Mouse (Mus musculus) urinary bladder, postnatal 10 days (tissue): ENCODE measurements around the gene Pcbp3.

ENCODE experiments used
- DNase-seq: peaks from one replicate; pipeline ENCODE4 v3.0.0; 2022; ENCODE audit warnings: low spot score

Pcbp3 gene

DNA sequence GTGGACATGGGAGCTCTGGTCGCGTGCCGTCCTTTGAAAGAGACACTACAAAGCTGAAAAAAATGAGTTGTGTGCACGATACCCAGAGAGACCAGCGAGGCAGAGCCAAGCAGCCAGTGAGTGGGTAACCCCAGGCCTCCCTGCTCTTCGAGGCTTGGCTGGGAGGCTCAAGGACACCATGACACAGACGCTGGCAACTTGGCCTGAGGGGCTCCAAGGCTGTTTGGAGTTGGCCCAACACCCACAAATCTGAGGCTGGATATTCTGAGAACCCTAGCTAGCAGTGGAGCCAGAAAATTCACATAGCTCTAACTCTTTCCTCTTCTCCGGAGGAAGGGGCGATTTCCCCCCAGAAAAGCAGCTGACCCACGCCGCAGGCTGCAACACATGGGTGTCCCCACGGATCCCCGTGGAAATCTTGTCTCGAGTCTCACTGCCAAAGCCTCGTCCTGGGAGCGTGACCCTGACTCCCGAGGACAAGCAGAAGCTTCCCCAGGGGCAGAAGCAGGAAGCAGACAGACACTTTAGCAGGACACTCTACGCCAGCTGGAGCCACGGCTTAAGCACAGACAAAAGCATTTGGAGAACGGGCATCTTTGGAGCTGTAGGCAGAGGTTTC is 230.0 kb downstream of the Pcbp3 start:
- DNase-seq = no peak

DNA sequence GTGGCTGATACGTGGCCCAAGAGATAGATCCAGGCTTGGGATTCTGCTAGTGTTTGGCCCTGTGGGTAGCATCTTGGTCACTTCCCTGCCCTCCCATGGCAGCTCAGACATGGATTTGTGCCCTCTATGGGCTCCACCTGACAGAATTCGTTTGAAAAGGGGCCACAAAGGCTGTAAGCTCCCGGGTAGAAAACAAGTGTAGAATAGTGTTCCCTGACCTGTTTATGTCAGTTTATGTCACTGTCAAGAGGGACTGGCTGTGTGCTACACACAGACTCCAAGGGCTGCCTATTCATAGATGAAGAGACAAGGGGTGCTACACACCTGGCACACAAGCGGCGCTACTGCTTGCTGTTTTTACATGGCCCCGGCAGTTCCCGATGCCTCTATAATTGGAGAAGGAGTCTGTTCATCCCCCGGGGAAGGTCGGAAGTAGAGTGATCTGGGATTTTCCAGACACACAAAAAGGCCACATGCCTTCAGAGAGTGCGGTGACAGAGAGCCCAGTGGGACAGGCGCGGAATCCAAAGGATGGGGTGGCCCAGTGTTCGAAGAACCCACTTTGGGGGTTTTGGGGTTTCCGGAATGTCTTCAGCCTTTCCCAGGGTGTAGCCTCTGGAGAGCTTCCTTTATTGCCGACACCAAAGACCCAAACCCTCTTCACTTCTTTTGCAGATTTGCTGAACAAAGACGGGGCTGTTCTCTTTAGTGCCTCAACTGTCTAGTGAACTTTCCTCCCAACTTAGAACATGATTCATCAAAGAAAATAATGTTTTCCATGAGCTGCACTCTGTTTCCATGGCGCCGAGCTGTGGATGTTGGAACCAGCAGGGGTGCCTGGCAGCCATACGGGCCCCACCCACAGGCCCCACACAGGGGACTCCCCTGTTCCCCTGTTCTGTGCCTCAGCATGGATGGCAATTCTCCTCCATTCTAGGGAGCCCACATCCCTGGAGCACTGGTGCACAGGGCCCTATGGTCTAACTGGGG is 231.8 kb downstream of the Pcbp3 start:
- no peak for DNase-seq

DNA sequence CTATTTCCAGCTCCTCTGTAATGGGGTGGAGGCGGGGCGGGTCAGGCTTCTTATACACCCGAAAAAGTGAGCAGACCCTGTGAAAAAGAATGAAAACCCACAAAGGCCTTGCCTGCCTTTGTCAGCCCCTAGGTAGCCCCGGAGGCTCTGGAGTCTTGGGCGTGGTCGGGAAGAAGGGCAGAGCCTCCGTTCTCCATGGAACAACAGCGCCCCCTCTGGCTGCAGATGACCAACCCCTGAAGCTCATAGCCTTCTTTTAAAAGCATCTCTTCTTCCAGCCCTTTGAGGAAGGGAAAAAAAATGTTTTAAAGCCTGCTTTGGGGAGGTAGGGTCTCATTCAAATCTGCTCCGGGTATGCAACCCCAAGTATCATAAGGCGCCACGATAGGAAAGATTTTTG is 233.3 kb downstream of the Pcbp3 start:
- DNase-seq = peak; percentile 71

DNA sequence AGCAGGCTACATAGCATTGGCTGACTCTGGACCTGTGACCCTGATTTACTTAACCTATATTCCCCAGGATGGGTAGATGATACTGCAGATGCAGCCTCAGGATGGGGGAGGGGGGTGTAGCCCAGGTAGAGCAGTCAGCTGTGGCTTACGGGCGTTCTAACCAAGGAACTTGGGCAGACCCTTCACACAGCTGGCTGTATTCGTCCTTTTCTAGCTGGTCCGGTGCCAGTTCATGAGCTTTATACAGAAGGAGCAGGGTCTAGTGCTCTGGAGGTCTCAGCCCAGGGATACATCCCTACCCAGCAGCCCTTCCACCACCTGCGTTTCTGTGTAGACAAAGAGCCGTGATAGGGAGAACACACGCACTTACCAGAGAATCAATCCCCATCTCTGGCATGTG is 234.4 kb downstream of the Pcbp3 start:
- no peak for DNase-seq

DNA sequence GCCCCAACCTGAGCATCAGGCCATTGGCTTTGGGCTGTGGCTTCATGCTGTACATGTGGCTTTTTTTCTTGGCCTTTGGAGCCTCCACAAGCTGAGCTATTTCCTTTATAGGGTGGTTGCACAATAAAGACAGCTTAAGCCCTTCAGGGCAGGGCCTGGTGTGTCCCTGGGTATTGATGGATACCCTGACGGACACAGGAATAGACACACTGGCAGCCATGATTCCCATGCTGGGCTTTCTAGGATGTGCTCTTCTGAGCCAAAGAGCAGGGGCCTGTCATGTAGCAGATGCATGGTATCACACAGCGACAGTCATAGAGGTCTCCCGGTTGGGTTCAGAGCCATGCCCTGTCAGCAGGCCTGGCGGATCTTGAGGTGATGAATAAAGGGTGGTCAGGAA is 234.8 kb downstream of the Pcbp3 start:
- no peak for DNase-seq

DNA sequence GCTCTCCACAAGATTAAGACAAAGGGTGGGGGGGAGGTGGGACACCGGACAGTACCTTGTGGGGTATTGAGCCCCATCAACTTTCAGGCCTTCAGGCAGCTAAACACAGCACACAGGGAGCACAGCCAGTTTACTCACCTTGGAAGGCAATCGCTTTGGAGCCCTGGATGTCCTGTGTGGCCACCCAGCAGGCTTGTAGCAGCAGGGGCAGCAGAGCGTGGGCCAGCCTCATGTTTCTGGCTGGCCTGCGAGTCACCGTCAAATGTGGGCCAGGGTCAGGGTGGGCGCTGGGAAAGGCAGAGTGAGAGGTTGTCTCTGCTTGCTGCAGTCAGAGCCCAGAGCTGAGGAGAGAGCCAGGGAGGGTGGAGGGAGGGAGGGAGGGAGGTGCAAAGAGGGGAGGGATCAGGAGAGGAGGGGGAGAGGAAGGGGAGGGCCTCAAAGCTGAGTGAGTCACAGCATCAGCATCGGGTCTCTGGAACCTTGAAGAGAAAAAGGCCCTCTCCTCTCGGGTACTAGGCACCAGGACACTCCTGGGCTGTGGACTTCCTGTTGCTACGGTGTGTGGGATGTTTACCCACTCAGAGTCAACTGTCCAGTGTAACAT is 235.9 kb downstream of the Pcbp3 start, which contains the start of gene Col6a1:
Gene Col6a1 (minus strand): TSS at position 487 of the 604 bp plus-strand sequence.
- no peak for DNase-seq

DNA sequence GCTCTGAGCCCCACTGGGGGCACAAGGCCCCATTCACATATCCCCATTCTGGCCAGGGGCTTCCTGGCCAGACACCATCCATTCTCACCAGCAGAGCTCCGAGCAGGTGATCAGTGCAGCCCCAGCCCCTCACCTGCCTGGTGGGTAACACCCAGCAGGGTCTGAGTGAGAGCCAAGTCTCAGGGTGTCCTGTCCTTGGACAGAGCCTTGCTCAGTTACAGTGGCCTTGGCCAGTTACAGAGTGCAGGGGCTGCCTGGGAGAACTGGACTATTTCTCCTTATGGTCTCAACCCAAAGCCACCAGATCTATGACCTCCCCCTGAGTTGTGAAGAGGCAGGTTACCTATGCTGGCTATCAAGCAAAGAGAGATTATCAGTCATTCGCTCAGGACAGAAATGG is 236.6 kb downstream of the Pcbp3 start:
- DNase-seq = no peak

DNA sequence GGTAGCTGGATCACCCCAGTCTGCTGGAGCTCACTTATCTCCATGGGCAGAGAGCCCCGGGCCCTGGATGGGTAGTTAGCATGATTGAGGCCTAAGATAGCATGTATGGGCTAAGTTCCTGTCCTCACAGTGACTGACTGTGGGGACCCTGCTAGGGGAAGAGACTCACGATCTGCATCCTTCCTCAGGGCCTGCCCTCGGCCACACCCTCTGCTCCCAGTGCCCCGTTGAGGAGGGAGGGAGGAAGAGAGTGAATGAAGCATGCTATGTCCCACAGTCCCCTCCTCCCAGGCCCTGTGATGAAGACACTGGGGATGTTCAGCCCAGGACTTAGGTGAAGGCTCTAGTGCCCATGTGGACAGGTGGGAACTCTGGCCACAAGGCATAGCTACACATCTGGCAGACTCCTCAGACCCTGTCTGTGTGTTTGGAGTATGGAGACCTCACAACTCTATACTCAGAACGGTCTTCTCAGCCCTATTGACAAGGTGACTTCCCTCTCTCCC is 237.4 kb downstream of the Pcbp3 start:
- DNase-seq = no peak

DNA sequence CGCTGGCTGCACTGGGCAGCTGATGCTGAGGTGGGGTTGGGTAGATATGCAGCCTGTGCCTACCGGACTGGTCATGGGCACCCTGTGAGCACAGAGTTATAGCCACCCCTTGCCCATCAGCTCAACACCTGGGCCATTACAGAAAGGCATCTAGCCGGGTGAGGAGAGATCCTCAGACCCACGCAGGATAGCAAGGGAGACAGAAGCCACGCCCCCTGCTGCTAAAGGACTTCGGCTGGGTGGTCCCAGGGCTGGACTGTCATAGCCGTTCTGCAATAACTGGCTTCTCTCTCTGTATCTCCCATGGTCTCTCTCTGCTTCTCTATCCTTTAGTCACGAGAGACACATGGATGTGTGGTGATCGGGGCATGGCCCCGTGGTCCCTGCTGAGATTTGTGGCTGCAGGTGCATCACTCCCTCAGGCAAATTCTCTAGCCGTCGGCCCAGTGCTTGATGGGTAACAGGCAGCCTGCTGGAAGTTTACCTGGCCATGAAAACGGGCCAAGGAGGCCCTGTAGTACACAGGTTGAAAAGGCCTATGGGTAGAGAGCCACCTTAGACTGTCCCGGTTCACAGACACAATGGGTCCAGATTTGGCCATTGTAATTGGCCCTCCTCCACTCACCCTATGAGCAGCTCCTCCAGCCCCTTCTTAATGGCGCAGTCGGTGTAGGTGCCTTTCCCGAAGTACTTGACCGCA is 238.8 kb downstream of the Pcbp3 start:
- no peak for DNase-seq

DNA sequence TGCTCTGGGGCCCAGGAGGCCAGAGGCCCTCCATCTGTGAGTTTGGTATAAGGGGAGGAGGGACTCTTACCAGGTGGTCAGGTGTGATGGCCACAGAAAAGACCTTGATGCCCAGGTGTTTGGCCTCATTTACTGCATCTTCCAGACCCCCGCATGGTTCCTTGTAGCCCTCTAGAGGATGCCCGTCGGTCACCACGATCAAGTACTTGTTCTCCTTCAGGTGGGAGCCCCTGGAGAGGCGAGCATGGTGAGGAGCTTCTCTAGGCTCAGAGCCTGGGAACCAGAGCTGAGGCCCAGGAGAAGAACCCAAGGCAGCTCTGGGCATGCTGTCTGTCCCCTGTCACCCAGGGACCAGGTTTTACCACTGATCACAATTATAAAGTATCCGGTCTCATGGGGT is 239.9 kb downstream of the Pcbp3 start:
- DNase-seq = no peak

DNA sequence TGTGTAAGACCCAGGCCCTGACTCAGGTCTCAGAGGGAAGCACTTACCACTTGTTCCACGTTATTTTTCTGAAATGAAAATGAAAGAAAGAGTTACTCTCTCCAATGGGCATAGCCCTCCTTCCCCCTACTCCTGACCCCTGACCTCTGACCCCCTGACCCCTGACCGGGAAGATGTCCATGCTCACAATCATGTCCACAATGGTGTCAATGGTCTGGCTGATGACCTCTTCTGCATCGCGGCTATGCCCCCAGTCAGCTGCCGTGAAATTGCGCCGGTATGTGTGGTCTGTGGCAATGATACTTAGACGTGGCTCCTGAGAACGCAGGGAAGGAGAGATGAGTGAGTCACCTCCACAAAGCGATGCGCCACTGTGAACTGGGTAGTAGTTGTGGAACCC is 240.5 kb downstream of the Pcbp3 start:
- no peak for DNase-seq

DNA sequence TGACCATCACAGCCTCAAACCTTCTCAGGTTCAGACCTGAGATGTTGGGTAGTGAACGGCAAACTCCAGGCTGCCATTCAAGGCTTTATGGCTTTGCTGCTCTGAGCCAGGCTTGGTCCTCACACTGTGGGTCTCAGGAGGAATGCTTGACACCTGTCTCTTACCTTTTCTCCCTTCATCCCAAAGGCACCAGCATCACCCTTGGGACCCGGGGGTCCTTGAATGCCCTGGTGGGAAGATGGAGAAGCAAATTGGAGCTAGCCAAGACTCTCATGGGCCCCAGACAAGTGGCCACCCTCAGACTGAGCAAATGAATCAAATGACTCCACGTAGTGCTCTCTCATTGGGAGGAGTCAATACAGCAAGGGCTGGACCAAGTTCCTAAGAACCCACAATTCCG is 244.1 kb downstream of the Pcbp3 start:
- no peak for DNase-seq

DNA sequence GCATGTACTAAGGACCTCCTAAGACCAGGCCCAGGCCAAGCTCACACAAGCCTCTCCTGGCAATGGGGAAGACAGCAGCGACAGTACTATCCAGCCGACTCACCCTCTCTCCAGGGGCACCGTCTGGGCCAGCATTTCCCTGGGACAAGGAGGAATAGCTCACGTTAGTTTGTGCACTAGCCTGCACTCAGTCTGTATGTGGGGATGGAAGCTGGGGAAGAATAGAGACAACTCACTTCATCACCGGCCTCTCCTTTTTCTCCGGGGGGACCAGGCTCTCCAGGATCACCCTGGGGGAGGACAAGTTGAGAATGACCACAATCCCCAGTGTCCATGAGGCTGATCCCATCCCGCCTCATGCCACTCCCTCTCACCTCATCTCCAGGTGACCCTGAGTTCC is 244.7 kb downstream of the Pcbp3 start:
- no peak for DNase-seq

DNA sequence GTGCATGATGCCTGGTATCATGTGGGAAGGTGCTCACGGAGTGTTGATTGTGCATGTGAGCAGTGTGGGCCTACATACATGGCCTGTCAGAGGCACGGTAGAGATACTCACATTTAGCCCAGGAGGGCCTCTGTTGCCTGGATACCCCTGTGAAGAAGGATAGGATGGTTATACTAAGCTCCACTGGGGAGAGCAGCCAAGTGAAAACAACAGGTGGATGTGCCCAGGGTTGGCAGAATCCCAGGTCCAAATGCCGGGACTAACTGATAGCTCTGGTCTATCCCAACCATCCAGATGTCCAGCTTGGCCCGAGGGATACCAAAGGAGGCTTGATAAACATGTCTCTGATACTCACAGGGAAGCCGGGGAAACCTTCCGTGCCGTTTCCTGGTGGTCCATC is 247.4 kb downstream of the Pcbp3 start:
- no peak for DNase-seq

DNA sequence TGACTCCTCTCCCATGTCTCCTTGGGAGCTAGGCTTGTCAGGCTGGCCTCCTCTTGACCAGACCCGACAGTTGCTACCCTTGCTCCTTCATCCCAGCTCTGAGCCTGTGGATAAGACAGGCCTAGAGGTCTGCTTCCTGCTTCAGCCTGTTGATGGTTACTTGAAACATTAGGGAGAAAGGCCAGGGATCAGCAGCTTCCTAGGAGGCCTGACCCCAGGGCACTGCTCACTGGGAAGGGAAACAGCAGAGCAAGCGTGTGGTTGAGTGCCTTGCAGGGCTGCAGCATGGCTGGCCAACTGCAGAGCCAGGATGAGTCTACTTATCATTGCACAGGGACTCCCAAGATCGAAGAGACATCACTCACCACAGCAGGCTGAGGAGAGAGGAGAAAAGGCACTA is 249.2 kb downstream of the Pcbp3 start:
- DNase-seq = no peak
